15 mouse cellular contexts compared by ENCODE assay signal in the genomic region with DNA sequence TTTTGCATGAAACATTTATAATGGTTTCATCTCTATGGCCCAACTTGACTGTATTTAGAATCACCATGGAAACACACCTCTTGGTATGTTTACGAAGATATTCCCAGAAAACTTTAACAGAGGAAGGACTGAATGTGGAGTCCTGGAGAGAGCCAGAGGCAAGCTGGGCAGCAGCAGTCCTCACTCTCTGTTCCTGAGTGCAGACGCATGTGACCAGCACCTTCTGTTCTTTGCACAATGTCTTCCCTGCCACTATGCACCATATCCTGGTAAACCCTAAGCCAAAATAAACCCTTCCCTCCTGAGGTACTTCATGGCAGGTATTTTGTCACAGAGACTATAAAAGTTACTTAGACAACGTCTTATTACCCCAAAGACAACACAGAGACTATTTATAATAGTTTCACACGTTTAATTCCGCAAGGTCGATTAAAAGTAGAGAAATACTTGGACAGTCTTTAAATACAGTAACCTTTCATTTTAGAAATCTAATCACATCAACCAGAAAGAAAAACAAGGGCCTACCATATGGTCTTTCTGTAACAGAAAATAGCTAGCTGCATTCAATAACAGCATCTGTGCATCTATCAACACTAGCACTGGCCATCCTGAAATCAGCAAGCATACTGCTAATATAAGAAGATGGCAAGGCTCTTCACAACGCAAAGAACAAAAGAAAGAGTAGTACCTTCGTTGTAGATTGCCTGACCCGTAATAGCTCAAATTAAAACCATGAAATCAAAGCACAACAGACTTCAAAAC. TPM values are rescaled to one million over a fixed set of nuclear protein-coding genes. Genes with fewer than 3 reads are reported as not detected.
DNase-seq lines count a peak whose midpoint lies in the region; ATAC-seq lines count a peak whose summit lies in the region.
"Had no signal": no experiment of that assay in that cellular context is flagged by ENCODE, and none has a peak within 500 bp of the region (broad histone marks: within the 10 kb centered on the region; RNA-seq: fewer than 3 reads in every experiment).

No protein-coding gene starts in this region.

- H3K4me1 ChIP-seq in forebrain, embryonic 15.5 days = peaks cover 73% of the 10 kb centered on the region
- H3K4me1 ChIP-seq in midbrain, embryonic 14.5 days (ENCODE audit: control insufficient read depth, insufficient read depth, low read length) = peaks cover 75% of the 10 kb centered on the region

- ATAC-seq in forebrain, embryonic 15.5 days (replicated peaks) = peak; percentile 69
- ATAC-seq in midbrain, embryonic 14.5 days (ENCODE audit: low FRiP score, low TSS enrichment) = no peak
- ATAC-seq: inflammation-experienced regulatory T-cells, adult 6 months; lung, postnatal 0 days had no signal

- intact Hi-C loops in heart, postnatal 10 days (cut with DNase I) = no loop called here

- peak overlapping the region; percentile 16 for H3K4me3 ChIP-seq in forebrain, embryonic 15.5 days
- H3K4me3 ChIP-seq in midbrain, embryonic 14.5 days (replicated peaks; ENCODE audit: low read depth, low read length) = no peak overlapping the region
- H3K4me3 ChIP-seq: erythroblast, embryonic 14.5 days; heart, embryonic 13.5 days had no signal

- peak overlapping the region; percentile 85 for H3K27ac ChIP-seq in forebrain, embryonic 15.5 days (replicated peaks)
- H3K27ac ChIP-seq in midbrain, embryonic 14.5 days (replicated peaks; ENCODE audit: low read depth, low read length) = peak overlapping the region; percentile 32; the same call in 1 of the 2 replicates
- H3K27ac ChIP-seq: heart, embryonic 13.5 days; kidney, postnatal 0 days had no signal

- peak; percentile 46 for DNase-seq in heart, adult 11 months
- DNase-seq in heart, postnatal 10 days = no peak
- peak; percentile 67 for DNase-seq in brain, adult 2 months (ENCODE audit: low read depth, low spot score)
- no peak for DNase-seq in midbrain, embryonic 14.5 days
- DNase-seq in urinary bladder, adult 18-20 months (ENCODE audit: low spot score in 2 of 2) = no peak
- no peak for DNase-seq in testis, postnatal 10 days (ENCODE audit: low spot score)
- no peak for DNase-seq in yolk sac, embryonic 10.5 days (ENCODE audit: low spot score)
- DNase-seq: thymus, postnatal 14 days had no signal

- H3K9ac ChIP-seq in forebrain, embryonic 15.5 days (replicated peaks) = peak overlapping the region; percentile 32
- peak overlapping the region; percentile 29; the same call in 1 of the 2 replicates for H3K9ac ChIP-seq in midbrain, embryonic 14.5 days (replicated peaks; ENCODE audit: low read length)
- H3K9ac ChIP-seq: heart, embryonic 13.5 days had no signal

- WGBS in forebrain, embryonic 15.5 days = 36% methylated on average over 9 of the region's 9 CpGs
- 66% methylated on average over 9 of the region's 9 CpGs for WGBS in midbrain, embryonic 14.5 days

- no peaks in the 10 kb centered on the region for H3K9me3 ChIP-seq in forebrain, embryonic 15.5 days
- H3K9me3 ChIP-seq in midbrain, embryonic 14.5 days (ENCODE audit: control insufficient read depth, low read length) = no peaks in the 10 kb centered on the region
- H3K9me3 ChIP-seq: heart, embryonic 13.5 days had no signal

- H3K4me2 ChIP-seq in forebrain, embryonic 15.5 days (replicated peaks) = peak overlapping the region; percentile 43
- H3K4me2 ChIP-seq in midbrain, embryonic 14.5 days (ENCODE audit: low read length) = peak overlapping the region; percentile 49
- H3K4me2 ChIP-seq: heart, embryonic 13.5 days; liver, embryonic 11.5 days had no signal

- H3K27me3 ChIP-seq in forebrain, embryonic 15.5 days = no peaks in the 10 kb centered on the region
- H3K27me3 ChIP-seq in midbrain, embryonic 14.5 days (ENCODE audit: control insufficient read depth, insufficient read depth, low read length) = no peaks in the 10 kb centered on the region
- H3K27me3 ChIP-seq: heart, embryonic 13.5 days had no signal

- H3K36me3 ChIP-seq in forebrain, embryonic 15.5 days = no peaks in the 10 kb centered on the region
- H3K36me3 ChIP-seq in midbrain, embryonic 14.5 days (ENCODE audit: control insufficient read depth, insufficient read depth, low read length) = no peaks in the 10 kb centered on the region

RNA-seq across cellular contexts. Expression of gene Arhgap21, which starts 8.6 kb away (rescaled TPM):
- 100 to 1,000 TPM; 105 to 112 TPM for total RNA-seq in heart, postnatal 10 days (2021)
- 41.5 and 42.3 TPM in 2 replicates for polyA plus RNA-seq in forebrain, embryonic 15.5 days (2015; fragmentation: Nextera tagmentation; extraction: Ambion mirVana)
- 62.7 TPM in 2 replicates for polyA plus RNA-seq in midbrain, embryonic 14.5 days (2014; fragmentation: Nextera tagmentation; extraction: Ambion mirVana)

Comparison
In these comparisons a context has a peak if more than half of its experiments do, and no peak if none do; other contexts are left out.
1. DNase-seq: peak in heart, adult 11 months (single experiment) and brain, adult 2 months (single experiment); none in heart, postnatal 10 days (0 of 2), midbrain, embryonic 14.5 days (single experiment), urinary bladder, adult 18-20 months (0 of 2), testis, postnatal 10 days (single experiment) and yolk sac, embryonic 10.5 days (single experiment).